Mouse (Mus musculus): Measurements from ENCODE around the gene Maz.
A peak's percentile ranks its signal among the peaks of the same experiment; 100 is the strongest.

Maz gene

GRCm38 (mm10) chr7:127026984-127027726 is at the start of gene Maz:
Maz (minus strand) TSS chr7:127027037.
- peak; percentile 100 for DNase-seq

DNA sequence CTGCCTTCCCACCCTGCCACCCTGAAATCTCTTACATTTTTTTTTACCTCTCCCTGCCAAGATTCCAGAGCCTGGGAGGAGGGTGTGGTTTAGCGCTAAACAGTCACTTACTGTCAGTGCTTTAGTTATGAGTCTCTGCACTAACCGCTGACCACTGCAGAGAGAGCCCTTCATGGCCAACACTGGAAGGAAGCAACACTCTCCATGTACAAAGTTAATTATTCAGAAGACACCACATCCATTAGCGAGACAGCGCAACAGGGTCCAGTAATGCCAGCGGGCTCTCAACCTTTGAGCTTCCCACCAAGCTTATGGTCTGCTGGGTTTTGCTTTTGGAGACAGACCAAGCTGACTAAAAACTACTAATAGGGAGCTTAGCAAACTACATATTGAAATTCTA is 49.4 kb upstream of the Maz start:
- no peak for DNase-seq

GRCm38 (mm10) chr7:127073221-127073620 is 46.4 kb upstream of the Maz start:
- no peak for DNase-seq

GRCm38 (mm10) chr7:127070871-127071413 is 44.1 kb upstream of the Maz start:
- DNase-seq: no peak

DNA sequence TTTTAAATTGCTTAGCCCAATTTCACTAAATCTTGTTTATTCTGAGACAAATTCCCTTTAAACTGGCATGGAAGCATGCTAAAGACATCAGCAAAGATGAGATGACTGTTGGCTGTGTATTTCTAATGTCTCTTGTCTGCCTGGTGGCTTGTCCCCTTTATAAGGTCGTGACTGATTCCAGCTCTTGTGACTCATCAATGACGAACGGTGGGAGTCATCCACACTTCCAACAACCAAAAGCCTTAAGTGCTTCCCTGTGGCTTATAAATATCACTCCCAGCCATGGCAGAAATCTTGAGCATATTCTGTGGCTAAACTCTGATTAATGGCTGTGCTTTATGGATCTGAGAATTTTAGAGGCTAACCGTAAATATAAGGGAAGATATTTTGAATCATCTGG is 39.5 kb upstream of the Maz start:
- no peak for DNase-seq

- no peak for DNase-seq
Observed at GRCm38 (mm10) chr7:127065538-127065937, 38.7 kb upstream of the Maz start.

GRCm38 (mm10) chr7:127055026-127055585 is 28.3 kb upstream of the Maz start:
- peak; percentile 50 for DNase-seq

GRCm38 (mm10) chr7:127041851-127042672 is 15.2 kb upstream of the Maz start, which contains the start of gene Kif22:
Kif22 (minus strand) TSS chr7:127042471.
- peak; percentile 91 for DNase-seq

- DNase-seq: no peak
Observed at GRCm38 (mm10) chr7:127031244-127031643, 4.4 kb upstream of the Maz start.

GRCm38 (mm10) chr7:127030172-127030571 is 3.3 kb upstream of the Maz start:
- DNase-seq: no peak

DNA sequence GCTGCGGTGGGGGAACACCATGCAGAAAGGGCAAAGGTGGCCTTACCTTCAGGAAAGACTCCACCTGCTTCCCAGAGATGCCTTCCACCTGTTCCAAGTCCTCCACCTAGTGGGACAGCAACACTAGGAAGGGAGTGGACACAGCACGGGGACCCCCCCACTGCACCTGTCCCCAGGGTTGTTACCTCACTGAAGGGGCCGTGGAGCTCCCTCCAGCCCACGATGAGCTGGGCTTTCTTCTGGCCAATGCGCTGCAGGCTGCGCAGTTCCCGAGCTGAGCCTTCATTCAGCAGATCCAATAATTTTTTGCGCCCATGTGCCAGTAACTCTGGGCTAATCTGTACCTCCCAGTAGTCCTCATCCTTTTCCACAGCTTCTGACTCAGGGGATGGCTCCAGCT is 1.0 kb upstream of the Maz start:
- DNase-seq: no peak

DNA sequence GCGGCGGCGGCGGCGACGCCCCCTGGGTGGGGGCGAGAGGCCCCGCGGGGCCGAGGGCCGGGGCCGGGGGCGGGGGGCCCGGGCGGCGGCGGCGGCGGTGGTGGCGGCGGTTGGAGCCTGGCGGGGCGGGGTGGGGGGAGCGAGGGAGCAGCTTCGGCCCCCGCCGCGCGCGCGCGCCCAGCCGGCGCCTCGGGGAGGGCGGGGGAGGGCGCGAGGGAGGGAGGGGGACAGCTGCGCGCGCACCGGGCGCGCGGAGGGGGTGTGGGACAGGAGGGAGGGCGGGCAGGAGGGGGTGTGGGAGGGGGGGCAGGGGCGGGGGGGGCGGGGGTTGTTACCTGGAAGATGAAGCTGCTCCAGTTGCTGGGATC is 237 bp downstream of the Maz start:
- peak; percentile 91 for DNase-seq

- peak; percentile 86 for DNase-seq
Observed at GRCm38 (mm10) chr7:127026161-127026600, 656 bp downstream of the Maz start.

DNA sequence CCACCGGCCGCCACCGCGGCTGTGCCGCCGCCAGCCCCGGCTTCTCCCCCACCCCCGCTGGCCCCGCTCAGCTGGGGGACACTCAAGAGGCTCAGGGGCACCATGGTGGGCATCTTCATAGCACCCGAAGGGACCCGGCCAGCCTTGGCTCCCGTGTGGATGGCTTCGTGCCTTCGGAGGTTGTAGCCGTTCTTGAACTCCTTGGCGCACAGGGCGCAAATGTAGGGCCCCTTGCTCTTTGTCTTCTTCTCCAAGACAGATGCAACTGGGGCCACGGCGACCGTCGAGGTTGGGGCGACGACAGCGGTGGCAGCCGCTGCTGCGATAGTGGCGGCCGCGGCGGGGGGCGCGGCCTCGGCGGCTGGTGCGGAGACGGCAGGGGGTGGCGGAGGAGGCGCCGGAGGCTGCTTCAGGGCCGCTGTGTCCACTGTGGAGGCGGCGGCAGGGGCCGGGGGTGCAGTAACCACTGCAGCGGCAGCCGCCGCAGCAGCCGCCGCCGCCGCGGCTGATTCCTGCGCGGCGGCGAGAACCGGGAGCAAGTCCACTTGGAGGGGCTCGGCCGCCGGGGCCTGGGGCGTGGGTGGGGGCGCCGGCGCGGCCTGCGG is 1.2 kb downstream of the Maz start:
- DNase-seq: peak; percentile 71

GRCm38 (mm10) chr7:127024755-127025555 is 1.9 kb downstream of the Maz start:
- DNase-seq: peak; percentile 89

DNA sequence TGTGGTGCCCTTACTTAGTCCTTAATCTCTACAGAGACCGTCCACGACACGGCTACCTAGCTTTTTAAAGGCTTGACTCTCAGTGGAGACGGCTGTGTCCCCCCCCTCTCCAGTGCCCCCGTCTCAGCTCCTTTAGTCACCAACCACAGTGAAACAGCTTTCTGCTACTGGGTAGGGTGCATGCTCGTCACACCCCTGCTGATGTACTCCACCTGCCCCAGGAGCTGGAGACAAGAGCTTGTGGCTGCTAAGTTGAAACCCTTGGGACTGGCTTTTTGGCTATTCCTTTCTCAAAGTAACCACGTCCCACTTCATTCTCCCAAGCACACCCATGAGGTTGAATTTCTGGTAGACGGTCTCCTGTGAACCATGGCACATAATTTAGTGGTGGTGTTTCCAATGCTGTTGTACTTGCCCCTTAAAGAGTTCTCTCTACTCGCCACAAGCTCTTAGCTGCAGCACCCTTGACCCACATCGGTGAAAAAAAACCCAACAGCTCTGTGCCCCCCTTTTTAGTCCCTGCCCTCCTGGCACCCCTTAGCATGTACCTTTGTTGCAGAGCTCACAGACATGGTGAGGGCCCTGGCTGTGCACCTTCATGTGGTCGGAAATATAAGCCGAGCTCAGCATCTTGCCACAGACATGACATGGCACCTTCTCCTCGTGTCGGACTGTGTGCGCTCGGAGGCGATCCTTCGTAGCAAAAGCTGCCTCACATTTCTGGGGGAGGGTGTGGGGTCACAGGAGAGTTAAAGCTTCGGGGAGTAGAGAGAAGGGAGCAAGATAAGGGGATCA is 2.7 kb downstream of the Maz start:
- peak; percentile 78 for DNase-seq

DNA sequence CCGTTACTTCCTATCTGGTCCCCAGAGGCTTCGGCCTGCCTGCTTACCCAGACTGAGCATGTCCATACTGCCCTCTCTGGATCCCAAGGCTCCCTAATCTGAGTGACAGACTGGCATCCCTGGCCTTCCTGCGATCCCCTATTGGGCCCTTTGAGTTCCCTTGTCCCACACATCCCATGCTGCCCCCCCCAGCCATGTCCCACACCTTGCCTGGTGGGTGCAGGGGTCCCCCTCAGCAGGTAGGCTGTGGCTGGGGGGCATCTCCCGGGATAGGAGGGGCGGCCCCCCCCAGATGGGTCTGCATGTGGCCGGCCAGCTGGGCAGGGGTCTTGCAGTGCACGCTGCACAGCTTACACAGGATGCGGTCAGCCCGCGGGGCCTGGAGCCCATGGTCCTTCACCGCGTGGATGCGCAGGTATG is 3.6 kb downstream of the Maz start:
- peak; percentile 42 for DNase-seq

DNA sequence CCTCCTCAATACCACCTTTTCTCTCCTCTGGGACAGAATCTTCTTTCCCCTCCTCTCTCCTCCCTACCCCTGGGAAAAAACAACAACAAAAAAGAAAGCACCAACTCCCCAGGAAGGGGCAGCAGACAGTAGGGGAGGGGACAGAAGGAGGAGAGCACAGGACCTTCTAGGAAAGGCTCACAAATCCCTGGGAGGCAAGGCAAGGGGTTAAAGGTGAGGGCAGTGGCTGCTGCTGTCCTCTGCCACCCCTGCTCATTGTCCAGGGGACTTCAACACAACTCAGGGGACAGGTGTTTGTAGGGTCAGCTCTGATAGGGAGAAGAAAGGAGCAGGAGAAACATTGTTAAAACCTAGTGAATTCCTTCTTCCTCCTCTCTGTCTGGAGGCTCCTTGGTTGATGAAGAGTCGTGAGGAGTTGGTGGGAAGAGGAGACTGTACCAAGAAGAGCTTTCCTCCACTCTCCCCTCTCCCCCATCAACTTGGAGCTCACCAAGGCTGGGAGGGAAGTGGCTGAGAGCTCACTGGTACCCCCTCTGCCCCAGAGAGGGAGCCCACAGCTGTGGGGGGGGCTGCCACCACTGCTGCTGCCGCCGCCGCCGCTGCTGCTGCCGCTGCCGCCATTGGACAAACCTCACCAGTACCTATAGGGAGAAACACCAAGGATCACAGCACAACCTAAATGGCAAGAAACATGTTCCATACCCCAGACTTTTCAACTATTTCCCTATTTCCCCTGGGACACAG is 4.1 kb downstream of the Maz start:
- peak; percentile 58 for DNase-seq

DNA sequence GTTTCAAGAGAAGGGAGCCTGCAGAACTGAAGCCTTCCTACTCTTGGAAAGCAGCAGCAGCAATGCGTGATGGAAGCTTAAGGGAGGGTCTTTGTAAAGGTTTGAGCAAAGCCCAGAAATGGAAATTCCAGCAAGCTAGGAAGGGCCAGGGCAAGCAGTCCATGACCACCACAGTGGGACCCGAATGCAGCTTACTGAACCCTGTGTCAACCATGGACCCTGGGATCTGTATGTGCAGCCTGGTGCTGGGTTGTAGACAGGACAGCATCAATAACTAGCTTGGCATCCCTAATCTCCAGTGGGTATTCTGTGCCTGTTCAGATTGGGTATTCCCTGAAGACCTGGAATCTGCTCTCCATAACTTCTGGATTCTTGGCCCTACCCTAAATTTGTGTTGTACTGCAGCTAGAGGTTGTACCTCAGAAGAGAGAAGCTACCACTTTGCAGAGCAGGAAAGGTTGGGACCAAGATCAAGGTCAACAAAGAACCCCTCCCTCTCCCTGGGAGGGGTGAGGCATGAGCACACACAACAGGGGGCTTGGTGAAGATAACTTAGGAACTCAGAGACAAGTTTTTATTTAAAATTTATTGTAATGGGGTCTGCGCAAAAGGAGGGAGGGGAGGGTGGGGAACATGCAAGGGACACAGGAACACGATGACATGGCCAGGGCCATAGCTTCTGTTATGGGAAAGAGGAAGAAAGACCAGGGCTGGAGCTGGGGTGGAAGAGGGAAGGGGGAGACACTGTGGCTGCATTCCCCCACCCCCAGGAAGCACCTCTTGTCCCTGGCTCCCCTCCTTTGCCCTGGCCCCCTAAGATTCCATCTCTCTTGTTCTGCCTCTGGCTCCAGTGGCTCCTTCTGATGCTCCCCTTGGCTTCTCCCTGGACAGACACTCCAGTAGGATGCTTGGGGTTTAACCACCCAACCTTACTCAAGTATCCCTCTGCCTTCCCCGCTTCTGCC is 5.0 kb downstream of the Maz start:
- DNase-seq: peak; percentile 27
